31 mouse cellular contexts compared by ENCODE assay signal in the genomic region with DNA sequence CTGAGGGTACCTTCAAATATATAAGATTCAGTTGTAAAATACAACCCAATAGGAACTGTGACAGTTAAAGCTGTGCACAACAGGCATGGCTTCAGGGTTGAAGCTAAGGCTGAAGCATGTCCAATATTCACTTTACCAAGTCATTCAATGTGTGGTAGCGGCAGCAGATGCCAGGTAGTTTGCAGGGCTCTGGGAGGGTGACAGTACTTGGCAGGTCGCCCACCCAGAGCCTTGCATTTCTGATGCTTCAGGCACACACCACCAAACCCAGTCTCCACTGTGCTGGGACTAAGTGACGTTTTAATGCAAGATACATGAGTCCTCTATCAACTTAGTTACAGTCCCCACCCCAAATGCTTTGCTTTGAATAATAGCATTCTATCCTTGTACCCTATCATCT. TPM values are rescaled to one million over a fixed set of nuclear protein-coding genes. Genes with fewer than 3 reads are reported as not detected.
A peak's percentile ranks its signal among the peaks of the same experiment; 100 is the strongest.
DNase-seq lines count a peak whose midpoint lies in the region; TF ChIP-seq lines count a peak whose summit lies in the region.
"Had no signal": no experiment of that assay in that cellular context is flagged by ENCODE, and none has a peak within 500 bp of the region (broad histone marks: within the 10 kb centered on the region; RNA-seq: fewer than 3 reads in every experiment).

No protein-coding gene starts in this region.

- DNase-seq in cerebellum, adult 9-11 months = peak; percentile 21
- DNase-seq in cerebellum, adult 9-10 months = no peak
- DNase-seq in left cerebral cortex, postnatal 4 days = peak; percentile 66
- DNase-seq in left cerebral cortex, postnatal 14 days (ENCODE audit: low spot score in 2 of 2) = no peak
- peak; percentile 58 for DNase-seq in brain, embryonic 14.5 days (ENCODE audit: low read depth)
- peak; percentile 25 to 48 for DNase-seq in cerebellum, postnatal 36 days
- no peak for DNase-seq in layer of hippocampus, postnatal 10 days (ENCODE audit: low spot score in 2 of 2)
- DNase-seq: adrenal gland, adult 2 months; B cell, adult 2 months; forebrain, postnatal 0 days; gastrocnemius, postnatal 25 days; heart, adult 2 months; kidney, adult 11 months; lung, embryonic 14.5 days; lung, postnatal 36 days; thymus, adult 18-20 months; thymus, postnatal 36 days had no signal

- TF ChIP-seq POLR2A in brain, embryonic 14.5 days (IDR thresholded peaks at IDR 0.05; ENCODE audit: borderline replicate concordance, extremely low read depth, insufficient read depth, insufficient read length, poor library complexity, severe bottlenecking) = no peak

- intact Hi-C loops in left cerebral cortex, postnatal 4 days (cut with DNase I) = no loop called here
- intact Hi-C loops in left cerebral cortex, postnatal 14 days (cut with DNase I) = no loop called here

- no peak for TF ChIP-seq CTCF in brain, embryonic 14.5 days (IDR thresholded peaks at IDR 0.05; ENCODE audit: borderline replicate concordance, extremely low read depth, insufficient read depth, insufficient read length)

RNA-seq across cellular contexts. Expression of gene Vash2, which starts 21.6 kb away (rescaled TPM):
- 10 to 100 TPM; 63.8 to 72.2 TPM for total RNA-seq in left cerebral cortex, postnatal 4 days (2021)
- 1 to 10 TPM; 3.3 to 4.4 TPM for total RNA-seq in left cerebral cortex, postnatal 14 days (2021)
- 48.1 and 66.0 TPM in 2 replicates for polyA plus RNA-seq in brain, embryonic 14.5 days (2012; rRNA removed)
- total RNA-seq in layer of hippocampus, postnatal 10 days (2021) = 10 to 100 TPM; 14.9 to 15.2 TPM
- polyA plus RNA-seq: G1E had no signal

RNA-seq across cellular contexts. Expression of gene Flvcr1, which starts 25.3 kb away (rescaled TPM):
- 10 to 100 TPM; 27.0 to 27.6 TPM for total RNA-seq in left cerebral cortex, postnatal 4 days (2021)
- 10 to 100 TPM; 15.7 to 16.1 TPM for total RNA-seq in left cerebral cortex, postnatal 14 days (2021)
- 24.6 and 25.0 TPM in 2 replicates for polyA plus RNA-seq in brain, embryonic 14.5 days (2012; rRNA removed)
- 10 to 100 TPM; 20.1 to 26.2 TPM for total RNA-seq in layer of hippocampus, postnatal 10 days (2021)

RNA-seq across cellular contexts. Expression of gene Spata45, which starts 35.8 kb away (rescaled TPM):
- total RNA-seq in left cerebral cortex, postnatal 4 days (2021) = not detected
- not detected for total RNA-seq in left cerebral cortex, postnatal 14 days (2021)
- polyA plus RNA-seq in brain, embryonic 14.5 days (2012; rRNA removed) = not detected in 2 replicates
- total RNA-seq in layer of hippocampus, postnatal 10 days (2021) = not detected
- total RNA-seq: adrenal gland, adult 2 months; CH12.LX; forebrain, postnatal 0 days; G1E; gastrocnemius, postnatal 25 days; heart, adult 2 months; left cerebral cortex, adult 18-20 months; left cerebral cortex, postnatal 36 days had no signal
- polyA plus RNA-seq: adrenal gland, adult 2 months; embryonic facial prominence, embryonic 15.5 days; forebrain, postnatal 0 days; G1E; heart, adult 2 months; heart, embryonic 15.5 days; hindbrain, embryonic 10.5 days; kidney, embryonic 15.5 days; limb, embryonic 15.5 days; liver, embryonic 14.5 days; lung, embryonic 14.5 days; midbrain, embryonic 16.5 days; neural tube, embryonic 14.5 days; small intestine, adult 2 months; stomach, embryonic 16.5 days had no signal

Comparison
In these comparisons a context has a peak if more than half of its experiments do, and no peak if none do; other contexts are left out.
1. DNase-seq: peak in cerebellum, adult 9-11 months (single experiment), left cerebral cortex, postnatal 4 days (single experiment), brain, embryonic 14.5 days (single experiment) and cerebellum, postnatal 36 days (2 of 2); none in cerebellum, adult 9-10 months (single experiment), left cerebral cortex, postnatal 14 days (0 of 2) and layer of hippocampus, postnatal 10 days (0 of 2).